Mouse (Mus musculus) olfactory bulb, adult 2 months (tissue): Measurements from ENCODE around the gene Plaur.

Source experiments
- CTCF ChIP-seq: fragments of 200-500 bp; IDR thresholded peaks from 2 replicates; pipeline ENCODE4 v1.5.1; 2012; ENCODE audit warnings: low read depth, mild to moderate bottlenecking, low read length, moderate library complexity; ENCODE audit not compliant: insufficient read depth
- POLR2A ChIP-seq: fragments of 200-500 bp; IDR thresholded peaks from 2 replicates; pipeline ENCODE4 v1.6.1; 2012; ENCODE audit warnings: mild to moderate bottlenecking, low read depth, low read length, moderate library complexity; ENCODE audit not compliant: insufficient read depth

- TF ChIP-seq POLR2A (no peak), CTCF (no peak)
These were observed 18.0 kb downstream of the Plaur start for GRCm38 (mm10) chr7:24480121-24480941.
